29 mouse cellular contexts compared by ENCODE assay signal in the genomic region with DNA sequence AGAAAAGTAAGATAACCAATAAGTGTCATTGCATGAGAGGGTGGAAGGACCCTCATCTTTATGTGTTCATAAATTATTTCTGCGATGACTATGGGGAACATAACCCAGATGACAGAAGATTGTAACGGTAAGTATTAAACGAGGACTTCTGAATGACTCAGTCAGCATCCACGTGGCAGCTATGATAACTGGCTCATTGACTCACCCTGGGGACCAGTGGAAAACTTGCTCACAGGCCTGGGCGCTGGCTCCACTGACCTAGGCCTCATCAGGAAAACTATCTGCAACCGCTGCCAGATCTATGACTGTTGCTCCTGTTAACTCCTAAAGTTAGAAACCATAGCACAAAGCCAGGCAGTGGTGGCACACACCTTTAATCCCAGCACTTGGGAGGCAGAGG. TPM values are rescaled to one million over a fixed set of nuclear protein-coding genes. Genes with fewer than 3 reads are reported as not detected.
A peak's percentile ranks its signal among the peaks of the same experiment; 100 is the strongest.
DNase-seq lines count a peak whose midpoint lies in the region; ATAC-seq lines count a peak whose summit lies in the region.
"Had no signal": no experiment of that assay in that cellular context is flagged by ENCODE, and none has a peak within 500 bp of the region (broad histone marks: within the 10 kb centered on the region; RNA-seq: fewer than 3 reads in every experiment).

No protein-coding gene starts in this region.

- H3K4me3 ChIP-seq in heart, embryonic 12.5 days = no peak overlapping the region
- H3K4me3 ChIP-seq: embryonic facial prominence, embryonic 13.5 days; embryonic facial prominence, embryonic 15.5 days; erythroblast, embryonic 14.5 days; forebrain, embryonic 10.5 days; forebrain, embryonic 12.5 days had no signal

- WGBS in heart, embryonic 12.5 days = 81% methylated on average over 6 of the region's 6 CpGs

- intact Hi-C loops in left cerebral cortex, postnatal 14 days (cut with DNase I) = no loop called here

- H3K27ac ChIP-seq in heart, embryonic 12.5 days (ENCODE audit: poor library complexity, severe bottlenecking) = no peak overlapping the region
- H3K27ac ChIP-seq: embryonic facial prominence, embryonic 13.5 days; embryonic facial prominence, embryonic 15.5 days; forebrain, embryonic 10.5 days; forebrain, embryonic 12.5 days had no signal

- peak; percentile 48 for DNase-seq in heart, adult 11 months
- DNase-seq in 3134 (ENCODE audit: extremely low read depth, insufficient read length, low spot score) (peak; percentile 41), 3T3-L1 (ENCODE audit: low read depth, low spot score) (peak; percentile 82), NIH3T3 (ENCODE audit: low read depth) (peak; percentile 41)
- no peak for DNase-seq in left cerebral cortex, postnatal 14 days (ENCODE audit: low spot score in 2 of 2)
- no peak for DNase-seq in thymus, postnatal 25 days
- DNase-seq: adrenal gland, adult 8-10 months; adrenal gland, postnatal 14 days; cerebellum, adult 11 months; cerebellum, adult 18-20 months; cerebellum, adult 8-10 months; cerebellum, adult 9-11 months; cerebellum, postnatal 14 days; cerebellum, postnatal 36 days; embryo, embryonic 11 days had no signal

- no peaks in the 10 kb centered on the region for H3K4me1 ChIP-seq in heart, embryonic 12.5 days (replicated peaks)
- H3K4me1 ChIP-seq: embryonic facial prominence, embryonic 13.5 days; embryonic facial prominence, embryonic 15.5 days; forebrain, embryonic 10.5 days; forebrain, embryonic 12.5 days had no signal

- H3K9ac ChIP-seq in heart, embryonic 12.5 days = no peak overlapping the region
- H3K9ac ChIP-seq: embryonic facial prominence, embryonic 13.5 days; embryonic facial prominence, embryonic 15.5 days; forebrain, embryonic 12.5 days had no signal

- no peak for ATAC-seq in heart, embryonic 12.5 days (ENCODE audit: insufficient number of reproducible peaks, low FRiP score)
- ATAC-seq: CD4-positive, CD25-positive, alpha-beta regulatory T cell, adult 4 months; forebrain, embryonic 14.5 days; forebrain, embryonic 16.5 days had no signal

- no peak overlapping the region for H3K4me2 ChIP-seq in heart, embryonic 12.5 days
- H3K4me2 ChIP-seq: embryonic facial prominence, embryonic 13.5 days; embryonic facial prominence, embryonic 15.5 days; forebrain, embryonic 12.5 days had no signal

- H3K27me3 ChIP-seq in heart, embryonic 12.5 days (replicated peaks) = no peaks in the 10 kb centered on the region
- H3K27me3 ChIP-seq: CH12.LX; embryonic facial prominence, embryonic 13.5 days; embryonic facial prominence, embryonic 15.5 days; forebrain, embryonic 12.5 days had no signal

- H3K9me3 ChIP-seq in heart, embryonic 12.5 days (replicated peaks) = no peaks in the 10 kb centered on the region; the same call in 1 of the 2 replicates
- H3K9me3 ChIP-seq: embryonic facial prominence, embryonic 13.5 days; embryonic facial prominence, embryonic 15.5 days; forebrain, embryonic 12.5 days; G1E had no signal

- H3K36me3 ChIP-seq in heart, embryonic 12.5 days = no peaks in the 10 kb centered on the region
- H3K36me3 ChIP-seq: embryonic facial prominence, embryonic 13.5 days; embryonic facial prominence, embryonic 15.5 days; forebrain, embryonic 10.5 days; forebrain, embryonic 12.5 days; G1E had no signal

RNA-seq across cellular contexts. Expression of gene Serpine3, which starts 15.1 kb away (rescaled TPM):
- polyA plus RNA-seq in heart, embryonic 12.5 days (2016; fragmentation: Nextera tagmentation; extraction: Ambion mirVana) = 0.27 TPM in 1 of 2 replicates, not detected in the other
- total RNA-seq in left cerebral cortex, postnatal 14 days (2021) = not detected
- total RNA-seq: adrenal gland, adult 8-10 months; adrenal gland, postnatal 14 days; adrenal gland, postnatal 36 days; common myeloid progenitor, adult 5-6 weeks; G1E had no signal
- polyA plus RNA-seq: CD4-positive, CD25-positive, alpha-beta regulatory T cell, adult 4 months; embryonic facial prominence, embryonic 11.5 days; embryonic facial prominence, embryonic 13.5 days; embryonic facial prominence, embryonic 15.5 days; erythroblast, embryonic 14.5 days; forebrain, embryonic 10.5 days; forebrain, embryonic 12.5 days; forebrain, embryonic 14.5 days; forebrain, embryonic 16.5 days; G1E had no signal

Comparison
In these comparisons a context has a peak if more than half of its experiments do, and no peak if none do; other contexts are left out.
1. DNase-seq: peak in heart, adult 11 months (single experiment), 3134 (single experiment), 3T3-L1 (single experiment) and NIH3T3 (single experiment); none in left cerebral cortex, postnatal 14 days (0 of 2) and thymus, postnatal 25 days (single experiment).